Mouse (Mus musculus) spleen, adult 2 months (tissue): Measurements from ENCODE around the gene Nme4.

Source experiments
- CTCF ChIP-seq: fragments of 200-500 bp; IDR thresholded peaks from 2 replicates; pipeline ENCODE4 v1.5.1; 2011; ENCODE audit warnings: mild to moderate bottlenecking, inconsistent platforms; ENCODE audit not compliant: insufficient read depth, insufficient read length, insufficient replicate concordance; ENCODE audit errors: extremely low read depth
- POLR2A ChIP-seq: fragments of 200-500 bp; IDR thresholded peaks from 2 replicates; pipeline ENCODE4 v1.6.1; 2011; ENCODE audit warnings: low read depth, low read length, inconsistent platforms

DNA sequence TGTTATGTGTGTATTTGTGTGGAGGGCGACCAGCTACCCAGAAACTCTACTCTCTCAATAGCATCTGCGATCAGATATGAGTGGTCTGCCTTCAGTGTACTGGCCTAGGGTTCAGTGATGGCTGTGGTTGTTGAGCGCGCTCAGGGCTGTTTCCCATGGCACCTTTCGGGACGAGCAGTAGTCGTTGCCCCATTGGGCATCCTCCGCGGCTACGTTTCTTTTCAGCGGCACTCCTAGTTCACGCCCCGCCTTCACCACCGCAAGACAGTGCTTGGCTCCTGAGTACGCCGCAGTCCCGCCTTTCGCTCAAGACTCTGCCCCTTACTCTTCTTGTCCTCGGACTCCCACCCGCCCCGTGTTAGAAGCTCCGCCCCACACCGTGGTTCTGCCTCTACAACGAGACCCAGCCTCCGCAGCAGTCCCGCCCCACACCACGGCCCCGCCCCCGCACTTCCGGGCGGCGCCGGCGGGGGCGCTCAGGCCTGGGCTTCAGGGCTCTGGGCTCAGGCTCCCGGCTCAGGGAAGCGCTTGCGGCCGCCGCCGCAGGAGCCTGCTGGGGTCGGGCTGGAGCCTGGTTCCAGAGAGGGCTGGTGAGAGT is 42.9 kb upstream of the Nme4 start, which contains the start of gene Axin1:
- TF ChIP-seq POLR2A (peak; percentile 57), CTCF (peak; percentile 43; the same call in 1 of the 2 replicates)
